Mouse (Mus musculus) intestine, postnatal 0 days (tissue): ENCODE measurements around the gene Cbln1. TPM values are rescaled to one million over a fixed set of nuclear protein-coding genes. Genes with fewer than 3 reads are reported as not detected.

Source experiments
- ATAC-seq: fragments of 200-750 bp; cut with Nextera tagmentation; 2 replicates; pipeline ENCODE4 v1.8.0; 2017; ENCODE audit warnings: mild to moderate bottlenecking, moderate TSS enrichment, moderate library complexity
- H3K27ac ChIP-seq: fragments of 300-500 bp; sonication (generic); 2 replicates; pipeline ENCODE4 v1.5.1; 2014; ENCODE audit warnings: mild to moderate bottlenecking, low read depth, low read length, moderate library complexity
- H3K27me3 ChIP-seq: fragments of 300-500 bp; sonication (generic); replicated peaks from 2 replicates; pipeline ENCODE4 v1.6.1; 2014; ENCODE audit warnings: low read length, mixed read lengths; ENCODE audit not compliant: control insufficient read depth, insufficient read depth
- H3K36me3 ChIP-seq: fragments of 300-500 bp; sonication (generic); 2 replicates; pipeline ENCODE4 v1.6.1; 2014; ENCODE audit warnings: mild to moderate bottlenecking, moderate library complexity; ENCODE audit not compliant: control insufficient read depth, insufficient read depth
- H3K4me1 ChIP-seq: fragments of 300-500 bp; sonication (generic); replicated peaks from 2 replicates; pipeline ENCODE4 v1.6.1; 2014; ENCODE audit warnings: antibody characterized with exemption, low read length, mixed read lengths; ENCODE audit not compliant: control insufficient read depth, insufficient read depth
- H3K4me2 ChIP-seq: fragments of 300-500 bp; sonication (generic); replicated peaks from 2 replicates; pipeline ENCODE4 v1.6.1; 2014; ENCODE audit warnings: low read depth, mild to moderate bottlenecking, moderate library complexity
- H3K4me3 ChIP-seq: fragments of 300-500 bp; sonication (generic); 2 replicates; pipeline ENCODE4 v1.5.1; 2014; ENCODE audit warnings: low read depth, low read length
- H3K9ac ChIP-seq: fragments of 300-500 bp; sonication (generic); 2 replicates; pipeline ENCODE4 v1.6.1; 2014; ENCODE audit warnings: mild to moderate bottlenecking, low read depth, low read length
- H3K9me3 ChIP-seq: fragments of 300-500 bp; sonication (generic); 2 replicates; pipeline ENCODE4 v1.6.1; 2016; ENCODE audit warnings: mixed run types; ENCODE audit not compliant: control insufficient read depth
- CTCF ChIP-seq: sonication (generic); IDR thresholded peaks from 2 replicates; pipeline ENCODE4 v1.5.1; 2016; ENCODE audit warnings: low read depth, mild to moderate bottlenecking, control low read depth, antibody characterized with exemption, moderate library complexity
- WGBS: fragments of 180-500 bp; shearing (Covaris S2); extraction: QIAGEN DNeasy Blood & Tissue Kit; methylation state at CpG from one replicate; pipeline ENCODE4 v1.1.7; 2014; 5-methylcytosine and 5-hydroxymethylcytosine counted together
- polyA plus RNA-seq: library from polyadenylated mRNA; unstranded; fragments of >200 nt; fragmentation: Nextera tagmentation; extraction: Ambion mirVana; gene quantifications from 2 replicates; pipeline ENCODE4 v1.2.1, GENCODE M21; 2015

Gene Cbln1
- polyA plus RNA-seq, 1 experiment from 2014 or later: 0.07 TPM

- no peaks in the 10 kb centered on the region for H3K27me3 ChIP-seq
- no peaks in the 10 kb centered on the region for H3K36me3 ChIP-seq
- no peak for ATAC-seq
- H3K9me3 ChIP-seq: no peaks in the 10 kb centered on the region
- H3K4me2 ChIP-seq: no peak overlapping the region
- no peaks in the 10 kb centered on the region for H3K4me1 ChIP-seq
- no peak overlapping the region for H3K27ac ChIP-seq
- no peak for TF ChIP-seq CTCF
- WGBS: 65% methylated on average over 5 of the region's 5 CpGs
- no peak overlapping the region for H3K4me3 ChIP-seq
- H3K9ac ChIP-seq: no peak overlapping the region
These were observed 32.0 kb upstream of the Cbln1 start for GRCm38 (mm10) chr8:87504441-87504840.

DNA sequence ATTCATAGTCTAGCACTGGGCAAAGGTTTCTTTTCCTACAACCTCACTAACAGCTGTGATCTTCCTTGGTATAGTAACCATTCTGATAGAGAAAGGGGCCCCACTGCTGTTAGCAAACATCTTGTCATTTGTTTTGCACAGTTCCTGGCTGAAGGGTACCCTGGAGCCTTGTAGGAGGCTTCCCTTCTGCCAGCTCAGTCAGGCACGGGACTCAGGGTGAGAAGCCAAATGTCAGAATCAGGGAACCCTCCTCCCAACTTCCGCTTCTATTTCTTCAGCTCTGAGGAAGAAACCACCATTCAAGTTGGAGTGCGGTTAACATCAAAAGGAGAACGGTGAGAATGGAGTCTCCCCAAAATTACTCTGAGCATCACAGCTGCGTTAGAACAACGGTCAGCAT lies 30.3 kb upstream of the Cbln1 start:
- Histone ChIP-seq H3K9me3 (no peaks in the 10 kb centered on the region), H3K27ac (no peak overlapping the region), H3K4me2 (no peak overlapping the region), H3K4me3 (no peak overlapping the region), H3K9ac (no peak overlapping the region), H3K27me3 (no peaks in the 10 kb centered on the region), H3K4me1 (no peaks in the 10 kb centered on the region), H3K36me3 (no peaks in the 10 kb centered on the region)
- ATAC-seq: no peak
- 75% methylated on average over 6 of the region's 6 CpGs for WGBS
- no peak for TF ChIP-seq CTCF

GRCm38 (mm10) chr8:87497641-87498040 lies 25.2 kb upstream of the Cbln1 start:
- Histone ChIP-seq H3K27me3 (no peaks in the 10 kb centered on the region), H3K9ac (no peak overlapping the region), H3K27ac (no peak overlapping the region), H3K9me3 (no peaks in the 10 kb centered on the region), H3K4me1 (no peaks in the 10 kb centered on the region), H3K4me2 (no peak overlapping the region), H3K36me3 (no peaks in the 10 kb centered on the region), H3K4me3 (no peak overlapping the region)
- 62% methylated on average over 6 of the region's 6 CpGs for WGBS
- no peak for ATAC-seq
- TF ChIP-seq CTCF: no peak

GRCm38 (mm10) chr8:87496511-87496910 lies 24.1 kb upstream of the Cbln1 start:
- Histone ChIP-seq H3K36me3 (no peaks in the 10 kb centered on the region), H3K27me3 (no peaks in the 10 kb centered on the region), H3K9me3 (no peaks in the 10 kb centered on the region), H3K4me3 (no peak overlapping the region), H3K27ac (no peak overlapping the region), H3K4me1 (no peaks in the 10 kb centered on the region), H3K9ac (no peak overlapping the region), H3K4me2 (no peak overlapping the region)
- 87% methylated on average over 7 of the region's 7 CpGs for WGBS
- no peak for ATAC-seq
- no peak for TF ChIP-seq CTCF

DNA sequence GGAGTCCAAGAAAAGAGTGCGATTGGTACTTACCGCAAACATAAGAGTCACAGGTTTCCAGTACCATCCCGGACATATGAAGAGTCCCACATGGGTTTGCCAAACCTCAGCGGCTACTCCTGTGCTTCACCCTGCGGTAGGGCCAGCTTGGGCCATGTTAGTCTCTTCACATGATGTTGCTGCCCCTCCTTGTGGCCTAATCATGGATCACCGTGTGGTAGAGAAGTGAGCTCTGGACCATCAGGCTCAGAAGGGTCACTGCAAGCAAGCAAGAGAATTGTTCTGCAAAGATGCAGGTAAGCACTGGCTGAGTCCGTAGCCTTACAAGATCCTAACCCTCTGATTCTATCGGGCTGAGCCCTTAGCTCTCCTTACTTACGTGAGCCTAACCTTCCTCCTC lies 22.5 kb upstream of the Cbln1 start:
- 68% methylated on average over 9 of the region's 9 CpGs for WGBS
- H3K9me3 ChIP-seq: no peaks in the 10 kb centered on the region
- ATAC-seq: no peak
- no peak overlapping the region for H3K4me2 ChIP-seq
- H3K9ac ChIP-seq: no peak overlapping the region
- no peak overlapping the region for H3K4me3 ChIP-seq
- no peaks in the 10 kb centered on the region for H3K36me3 ChIP-seq
- no peak overlapping the region for H3K27ac ChIP-seq
- no peaks in the 10 kb centered on the region for H3K27me3 ChIP-seq
- TF ChIP-seq CTCF: peak; percentile 45
- no peaks in the 10 kb centered on the region for H3K4me1 ChIP-seq

- no peaks in the 10 kb centered on the region for H3K4me1 ChIP-seq
- H3K27me3 ChIP-seq: no peaks in the 10 kb centered on the region
- no peak for ATAC-seq
- no peak for TF ChIP-seq CTCF
- no peak overlapping the region for H3K4me3 ChIP-seq
- H3K27ac ChIP-seq: no peak overlapping the region
- no peak overlapping the region for H3K4me2 ChIP-seq
- no peaks in the 10 kb centered on the region for H3K9me3 ChIP-seq
- H3K36me3 ChIP-seq: no peaks in the 10 kb centered on the region
- WGBS: 71% methylated on average over 5 of the region's 5 CpGs
- H3K9ac ChIP-seq: no peak overlapping the region
These were observed 17.5 kb upstream of the Cbln1 start for GRCm38 (mm10) chr8:87489841-87490415.

DNA sequence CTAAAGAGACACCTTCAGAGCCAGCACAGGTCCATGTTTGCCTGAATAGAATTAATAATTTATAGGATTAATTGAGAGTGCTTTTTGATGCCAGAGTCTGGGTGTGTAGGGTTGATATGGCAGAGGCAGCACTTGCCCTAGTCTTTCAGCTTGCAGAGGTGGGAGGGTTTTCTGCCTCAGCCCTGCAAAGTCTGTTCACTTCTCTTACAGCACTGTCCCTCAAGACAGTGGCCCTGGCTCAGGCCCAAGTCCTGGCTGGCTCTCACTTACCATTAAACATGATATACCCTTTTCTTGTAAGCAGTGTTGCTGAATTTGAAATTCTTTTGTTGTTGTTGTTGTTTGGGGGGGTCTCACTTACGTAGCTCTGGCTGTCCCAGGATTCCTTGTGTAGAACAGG lies 9.0 kb upstream of the Cbln1 start:
- Histone ChIP-seq H3K4me3 (no peak overlapping the region), H3K4me1 (no peaks in the 10 kb centered on the region), H3K9me3 (no peaks in the 10 kb centered on the region), H3K9ac (no peak overlapping the region), H3K27me3 (peaks cover 6% of the 10 kb centered on the region), H3K4me2 (no peak overlapping the region), H3K36me3 (no peaks in the 10 kb centered on the region), H3K27ac (no peak overlapping the region)
- TF ChIP-seq CTCF: no peak
- 72% methylated on average over 1 of the region's 1 CpGs for WGBS
- no peak for ATAC-seq
